Mouse (Mus musculus) midbrain, postnatal 0 days (tissue): Measurements from ENCODE around the gene Gm49342. TPM values are rescaled to one million over a fixed set of nuclear protein-coding genes. Genes with fewer than 3 reads are reported as not detected.
"Not testable (repeated sequence)": the region's sequence is repeated elsewhere in the genome, so short reads cannot be mapped to it uniquely, and the experiment has no call there.

Source experiments
- ATAC-seq: fragments of 200-750 bp; cut with Nextera tagmentation; 2 replicates; pipeline ENCODE4 v1.8.0; 2017; ENCODE audit warnings: moderate number of reproducible peaks, mild to moderate bottlenecking, moderate TSS enrichment, moderate library complexity; ENCODE audit not compliant: low FRiP score
- DNase-seq: peaks from one replicate; pipeline ENCODE4 v3.0.0-alpha.2; 2015; ENCODE audit warnings: low spot score
- H3K27ac ChIP-seq: fragments of 300-500 bp; sonication (generic); 2 replicates; pipeline ENCODE4 v1.5.1; 2014; ENCODE audit warnings: low read depth, mild to moderate bottlenecking, low read length, mixed read lengths
- H3K27me3 ChIP-seq: fragments of 300-500 bp; sonication (generic); 2 replicates; pipeline ENCODE4 v1.6.1; 2014; ENCODE audit warnings: low read length, control low read depth, mixed read lengths; ENCODE audit not compliant: insufficient read depth
- H3K36me3 ChIP-seq: fragments of 300-500 bp; sonication (generic); 2 replicates; pipeline ENCODE4 v1.6.1; 2014; ENCODE audit warnings: low read length, control low read depth, mixed read lengths; ENCODE audit not compliant: insufficient read depth
- H3K4me1 ChIP-seq: fragments of 300-500 bp; sonication (generic); 2 replicates; pipeline ENCODE4 v1.6.1; 2014; ENCODE audit warnings: mild to moderate bottlenecking, control low read depth, antibody characterized with exemption, low read length, mixed read lengths; ENCODE audit not compliant: insufficient read depth
- H3K4me2 ChIP-seq: fragments of 300-500 bp; sonication (generic); 2 replicates; pipeline ENCODE4 v1.6.1; 2014; ENCODE audit warnings: low read depth, mild to moderate bottlenecking, low read length, mixed read lengths; ENCODE audit not compliant: poor library complexity, severe bottlenecking
- H3K4me3 ChIP-seq: fragments of 300-500 bp; sonication (generic); 2 replicates; pipeline ENCODE4 v1.5.1; 2014; ENCODE audit warnings: low read depth, mild to moderate bottlenecking, low read length, moderate library complexity
- H3K9ac ChIP-seq: fragments of 300-500 bp; sonication (generic); replicated peaks from 2 replicates; pipeline ENCODE4 v1.6.1; 2014; ENCODE audit warnings: mild to moderate bottlenecking, low read length, moderate library complexity, mixed read lengths; ENCODE audit not compliant: poor library complexity, severe bottlenecking
- H3K9me3 ChIP-seq: fragments of 300-500 bp; sonication (generic); 2 replicates; pipeline ENCODE4 v1.6.1; 2016; ENCODE audit warnings: low read length, control low read depth
- CTCF ChIP-seq: IDR thresholded peaks from 2 replicates; pipeline ENCODE4 v1.5.1; 2016; ENCODE audit warnings: antibody characterized with exemption, mild to moderate bottlenecking
- WGBS: fragments of 180-500 bp; shearing (Covaris S2); extraction: QIAGEN DNeasy Blood & Tissue Kit; methylation state at CpG from one replicate; pipeline ENCODE4 v1.1.7; 2014; 5-methylcytosine and 5-hydroxymethylcytosine counted together
- polyA plus RNA-seq: library from polyadenylated mRNA; unstranded; fragments of >200 nt; fragmentation: Nextera tagmentation; extraction: Ambion mirVana; gene quantifications from 2 replicates; pipeline ENCODE4 v1.2.1, GENCODE M21; 2015
- total RNA-seq: library from RNA; depleted of rRNA; stranded (reverse); fragments of >200 nt; gene quantifications from 2 replicates; pipeline ENCODE4 v1.2.3, GENCODE M21; 2014

Gm49342 gene
- total and polyA plus RNA-seq, 2 experiments from 2014 or later: 0.75 to 0.82 TPM

GRCm38 (mm10) chr14:50969041-50969440 lies 24.7 kb downstream of the Gm49342 start:
- no peaks in the 10 kb centered on the region for H3K4me1 ChIP-seq
- no peaks in the 10 kb centered on the region for H3K27me3 ChIP-seq
- no peaks in the 10 kb centered on the region for H3K36me3 ChIP-seq
- DNase-seq (peak; percentile 27), ATAC-seq (no peak)
- no peak overlapping the region for H3K27ac ChIP-seq
- TF ChIP-seq CTCF: no peak
- no peaks in the 10 kb centered on the region for H3K9me3 ChIP-seq
- no peak overlapping the region for H3K4me2 ChIP-seq
- WGBS: 13% methylated on average over 1 of the region's 1 CpGs
- H3K4me3 ChIP-seq: no peak overlapping the region
- no peak overlapping the region for H3K9ac ChIP-seq

- H3K4me1 ChIP-seq: no peaks in the 10 kb centered on the region
- H3K36me3 ChIP-seq: no peaks in the 10 kb centered on the region
- peak; percentile 35; the same call in 1 of the 2 replicates for ATAC-seq
- H3K9ac ChIP-seq: no peak overlapping the region
- H3K27me3 ChIP-seq: no peaks in the 10 kb centered on the region
- no peaks in the 10 kb centered on the region for H3K9me3 ChIP-seq
- peak overlapping the region; percentile 26 for H3K27ac ChIP-seq
- no peak overlapping the region for H3K4me3 ChIP-seq
- WGBS: 9% methylated on average over 12 of the region's 12 CpGs
- H3K4me2 ChIP-seq: peak overlapping the region; percentile 16; the same call in 1 of the 2 replicates
- no peak for TF ChIP-seq CTCF
- peak; percentile 65 for DNase-seq
These were observed 25.5 kb downstream of the Gm49342 start for GRCm38 (mm10) chr14:50969558-50970544.

DNA sequence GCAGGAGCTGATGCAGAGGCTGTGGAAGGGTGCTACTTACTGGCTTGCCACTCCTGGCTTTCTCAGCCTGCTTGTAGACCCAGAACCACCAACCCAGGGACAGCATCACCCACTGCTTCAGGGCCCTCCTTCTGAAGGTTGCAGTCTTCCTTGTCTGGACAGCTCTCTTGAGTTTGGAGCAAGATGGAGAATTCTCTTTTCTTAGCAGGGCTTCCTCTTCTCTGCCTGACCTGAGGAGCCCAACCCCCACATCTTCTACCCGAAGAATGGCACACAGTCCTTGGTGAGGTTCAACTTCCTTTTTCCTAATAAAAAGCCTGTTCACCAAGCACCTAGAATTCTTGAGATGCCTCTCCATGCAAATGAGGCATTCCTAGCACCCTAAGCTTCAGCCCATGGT lies 26.5 kb downstream of the Gm49342 start:
- H3K9ac ChIP-seq: no peak overlapping the region
- H3K36me3 ChIP-seq: no peaks in the 10 kb centered on the region
- H3K4me2 ChIP-seq: no peak overlapping the region
- no peak for TF ChIP-seq CTCF
- DNase-seq (no peak), ATAC-seq (no peak)
- no peak overlapping the region for H3K4me3 ChIP-seq
- 91% methylated on average over 1 of the region's 1 CpGs for WGBS
- H3K27me3 ChIP-seq: no peaks in the 10 kb centered on the region
- no peaks in the 10 kb centered on the region; the same call in 1 of the 2 replicates for H3K4me1 ChIP-seq
- no peaks in the 10 kb centered on the region for H3K9me3 ChIP-seq
- no peak overlapping the region for H3K27ac ChIP-seq

DNA sequence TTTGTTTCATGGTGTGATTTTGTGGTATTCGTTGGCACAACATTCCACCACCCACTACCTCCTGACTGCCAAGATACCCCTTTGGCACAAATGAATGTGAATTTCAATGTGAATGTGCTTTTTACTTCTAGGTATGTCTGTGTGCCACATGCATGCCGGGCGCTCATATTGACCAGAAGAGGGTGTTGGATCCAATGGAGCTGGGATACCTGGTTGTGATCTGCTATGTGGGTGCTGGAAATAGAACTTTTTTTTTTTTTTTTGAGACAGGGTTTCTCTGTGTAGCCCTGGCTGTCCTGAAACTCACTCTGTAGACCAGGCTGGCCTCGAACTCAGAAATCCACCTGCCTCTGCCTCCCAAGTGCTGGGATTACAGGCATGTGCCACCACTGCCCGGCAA lies 28.7 kb downstream of the Gm49342 start:
- H3K27ac ChIP-seq, H3K4me3 ChIP-seq, H3K27me3 ChIP-seq, H3K4me1 ChIP-seq, ATAC-seq, H3K9ac ChIP-seq, H3K9me3 ChIP-seq, H3K36me3 ChIP-seq, H3K4me2 ChIP-seq, DNase-seq: not testable (repeated sequence)
- 98% methylated on average over 5 of the region's 5 CpGs for WGBS

GRCm38 (mm10) chr14:50973700-50974099 lies 29.4 kb downstream of the Gm49342 start:
- H3K9me3 ChIP-seq: no peaks in the 10 kb centered on the region
- no peak for DNase-seq
- WGBS: 39% methylated on average over 4 of the region's 4 CpGs
- no peaks in the 10 kb centered on the region for H3K36me3 ChIP-seq
- H3K4me3 ChIP-seq: no peak overlapping the region
- no peak for ATAC-seq
- no peaks in the 10 kb centered on the region; the same call in 1 of the 2 replicates for H3K4me1 ChIP-seq
- no peaks in the 10 kb centered on the region for H3K27me3 ChIP-seq
- TF ChIP-seq CTCF: no peak
- H3K27ac ChIP-seq: no peak overlapping the region
- H3K9ac ChIP-seq: no peak overlapping the region
- no peak overlapping the region for H3K4me2 ChIP-seq

DNA sequence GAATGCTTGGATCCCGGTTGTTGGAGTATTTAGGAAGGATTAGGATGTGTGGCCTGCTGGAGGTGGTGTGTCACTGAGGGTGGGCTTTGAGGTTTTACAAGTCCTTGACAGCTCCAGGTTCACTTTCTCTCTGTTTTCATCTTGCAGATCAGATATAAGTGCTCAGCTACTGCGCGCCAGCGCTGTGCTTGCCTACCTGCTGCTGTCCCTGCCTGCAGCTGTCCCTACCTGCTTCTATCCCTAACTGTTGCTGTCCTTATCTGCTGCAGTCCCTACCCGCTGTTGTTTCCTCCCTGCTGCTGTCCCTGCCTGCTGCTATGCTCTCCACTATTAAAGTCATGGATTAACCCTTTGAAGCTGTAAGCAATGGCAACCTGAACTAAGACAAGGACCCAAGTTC lies 30.7 kb downstream of the Gm49342 start:
- Histone ChIP-seq H3K27me3 (no peaks in the 10 kb centered on the region), H3K27ac (no peak overlapping the region), H3K36me3 (no peaks in the 10 kb centered on the region), H3K9ac (no peak overlapping the region), H3K4me2 (no peak overlapping the region), H3K4me3 (no peak overlapping the region), H3K4me1 (no peaks in the 10 kb centered on the region; the same call in 1 of the 2 replicates), H3K9me3 (no peaks in the 10 kb centered on the region)
- ATAC-seq (no peak), DNase-seq (no peak)
- 47% methylated on average over 5 of the region's 5 CpGs for WGBS
- TF ChIP-seq CTCF: no peak
